Mouse (Mus musculus): ENCODE data around the gene Snip1. TPM values are rescaled to one million over a fixed set of nuclear protein-coding genes. Genes with fewer than 3 reads are reported as not detected.

Snip1 gene
- total and polyA plus RNA-seq, 3 experiments = 23.5 to 46.6 (median 25.8) TPM

GRCm38 (mm10) chr4:125119721-125120120, 53.2 kb downstream of the Snip1 start:
- DNase-seq (ENCODE audit: extremely low read depth) = no peak
- peaks cover 26% of the 10 kb centered on the region for H3K79me2 ChIP-seq (replicated peaks; ENCODE audit: control insufficient read depth, extremely low read depth, insufficient read depth, poor library complexity, severe bottlenecking)
- H3K36me3 ChIP-seq (replicated peaks in 1 of 2; ENCODE audit: control insufficient read depth in 1 of 2, insufficient read depth in 1 of 2, low read length in 1 of 2) = peaks cover 46 to 57% of the 10 kb centered on the region in 2 experiments
- in situ Hi-C loops (cut with MboI; ENCODE audit: low pct_ligation_motif_present, low pct_unique_long_range_greater_than_20kb, low sequenced_read_pairs) = no loop called here
- no peaks in the 10 kb centered on the region for H3K27me3 ChIP-seq (replicated peaks)
- peaks cover 57 to 93% of the 10 kb centered on the region in 2 experiments for H3K4me1 ChIP-seq (ENCODE audit: control insufficient read depth in 1 of 2, insufficient read depth in 2 of 2)
- dilution Hi-C loops (cut with MboI; ENCODE audit: extremely low pct_ligation_motif_present, extremely low pct_unique_long_range_greater_than_20kb, low sequenced_read_pairs) = no loop called here
- H3K27ac ChIP-seq (ENCODE audit: insufficient read depth, low read depth) = no peak overlapping the region
- H3K4me3 ChIP-seq (replicated peaks in 1 of 3; ENCODE audit: low read depth in 2 of 3, low read length in 2 of 3, poor library complexity in 1 of 3) = no peak overlapping the region
- H3K4me2 ChIP-seq (ENCODE audit: insufficient read depth, low read depth, poor library complexity, severe bottlenecking) = no peak overlapping the region
- TF ChIP-seq MAZ (IDR thresholded peaks at IDR 0.05; ENCODE audit: low read depth, low read length) (no peak), ELF1 (IDR thresholded peaks at IDR 0.05; ENCODE audit: low read depth, low read length) (no peak)
- H3K9me3 ChIP-seq (replicated peaks; ENCODE audit: low read length) = no peaks in the 10 kb centered on the region
- H3K9ac ChIP-seq (ENCODE audit: insufficient read depth, low read depth) = no peak overlapping the region

DNA sequence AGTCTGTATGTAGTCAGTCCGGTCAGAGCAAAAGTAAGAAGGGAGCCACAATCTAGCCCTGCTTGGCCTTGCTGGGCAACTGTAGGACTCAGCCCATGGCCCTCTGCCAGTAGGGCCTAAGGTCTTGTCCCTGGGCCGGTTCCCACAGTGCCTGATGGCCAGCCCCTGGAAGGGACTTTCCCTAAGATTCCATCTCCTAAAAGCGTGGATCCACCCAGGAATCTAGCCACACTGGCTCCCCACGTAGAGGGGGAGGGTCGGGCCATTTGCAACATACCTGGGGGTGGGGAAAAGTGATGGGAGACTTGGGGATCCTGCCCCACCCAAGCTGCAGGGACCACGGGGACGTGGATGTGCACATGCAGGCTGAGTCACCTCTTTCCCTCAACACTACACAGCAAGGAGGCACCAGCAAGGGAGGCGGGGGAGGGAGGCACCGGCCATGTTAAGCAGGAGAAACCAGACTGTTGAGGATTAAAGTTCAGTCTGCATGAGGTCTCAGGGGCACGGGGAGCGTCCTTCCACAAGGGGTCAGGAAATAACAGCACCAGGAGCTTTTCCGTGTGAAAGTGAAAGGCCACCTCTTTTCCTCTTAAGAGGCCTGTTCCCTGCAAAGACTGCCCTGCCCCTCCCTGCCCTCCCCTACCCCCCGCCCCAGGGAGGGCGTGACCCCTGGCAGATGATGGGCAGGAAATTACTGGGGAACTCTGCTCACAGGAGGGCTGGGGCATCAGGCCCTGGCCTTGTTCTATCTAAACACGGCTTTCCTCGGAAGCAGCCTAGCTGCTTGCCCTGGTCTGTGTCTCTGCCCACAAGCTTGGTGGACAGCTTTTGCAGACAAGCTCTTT, 56.2 kb downstream of the Snip1 start:
- peak; percentile 49 for DNase-seq (ENCODE audit: extremely low read depth)

DNA sequence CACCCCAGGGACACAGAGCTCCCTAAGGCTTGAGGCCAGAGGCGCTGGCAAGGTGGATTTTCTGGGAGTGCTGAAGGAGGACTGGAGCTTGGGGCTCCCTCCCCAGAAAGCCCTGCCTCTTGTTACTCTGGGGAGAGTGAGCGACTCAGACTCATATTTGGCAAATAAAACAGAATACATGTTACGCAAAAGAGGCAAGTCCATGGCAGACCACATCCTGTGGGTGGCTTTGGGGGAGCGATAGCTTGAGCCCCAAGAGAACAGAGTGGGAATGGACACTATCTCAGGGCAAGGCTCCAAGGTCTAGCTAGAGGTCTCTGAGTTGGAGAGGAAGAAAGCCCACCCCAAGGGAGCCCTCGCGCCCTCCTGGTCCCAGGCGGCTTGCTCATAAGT, 56.8 kb downstream of the Snip1 start:
- H3K9ac ChIP-seq (ENCODE audit: insufficient read depth, low read depth) = peak overlapping the region; percentile 64
- H3K27ac ChIP-seq (ENCODE audit: insufficient read depth, low read depth) = peak overlapping the region; percentile 96
- H3K4me3 ChIP-seq (replicated peaks in 1 of 3; ENCODE audit: low read depth in 2 of 3, low read length in 2 of 3, poor library complexity in 1 of 3) = peak overlapping the region; percentile 44 to 61 (median 58)
- H3K79me2 ChIP-seq (replicated peaks; ENCODE audit: control insufficient read depth, extremely low read depth, insufficient read depth, poor library complexity, severe bottlenecking) = peaks cover 40% of the 10 kb centered on the region
- H3K4me2 ChIP-seq (ENCODE audit: insufficient read depth, low read depth, poor library complexity, severe bottlenecking) = peak overlapping the region; percentile 76
- H3K9me3 ChIP-seq (replicated peaks; ENCODE audit: low read length) = no peaks in the 10 kb centered on the region
- dilution Hi-C loops (cut with MboI; ENCODE audit: extremely low pct_ligation_motif_present, extremely low pct_unique_long_range_greater_than_20kb, low sequenced_read_pairs) = no loop called here
- TF ChIP-seq CTCF (conservative IDR thresholded peaks at IDR 0.05 in 1 of 2, IDR thresholded peaks at IDR 0.05 in 1 of 2; ENCODE audit: low read depth in 2 of 2, low read length in 2 of 2) (no peak), ETS1 (conservative IDR thresholded peaks at IDR 0.05; ENCODE audit: low read depth, low read length) (peak; percentile 2; the same call in 1 of the 2 replicates)
- peaks cover 46 to 69% of the 10 kb centered on the region in 2 experiments for H3K36me3 ChIP-seq (replicated peaks in 1 of 2; ENCODE audit: control insufficient read depth in 1 of 2, insufficient read depth in 1 of 2, low read length in 1 of 2)
- in situ Hi-C loops (cut with MboI; ENCODE audit: low pct_ligation_motif_present, low pct_unique_long_range_greater_than_20kb, low sequenced_read_pairs) = no loop called here
- H3K4me1 ChIP-seq (ENCODE audit: control insufficient read depth in 1 of 2, insufficient read depth in 2 of 2) = peaks cover 28 to 67% of the 10 kb centered on the region in 2 experiments
- no peak for DNase-seq (ENCODE audit: extremely low read depth)
- H3K27me3 ChIP-seq (replicated peaks) = peaks cover under 1% of the 10 kb centered on the region

More for the DNA sequence above, 56.2 kb downstream of the Snip1 start:
- TF ChIP-seq POLR2A (IDR thresholded peaks at IDR 0.05; ENCODE audit: low read depth, low read length) (peak; percentile 38; the same call in 1 of the 2 replicates), MAZ (IDR thresholded peaks at IDR 0.05; ENCODE audit: low read depth, low read length) (peak; percentile 53), ELF1 (IDR thresholded peaks at IDR 0.05; ENCODE audit: low read depth, low read length) (no peak), BHLHE40 (IDR thresholded peaks at IDR 0.05; ENCODE audit: low read depth, low read length) (peak; percentile 62), EP300 (IDR thresholded peaks at IDR 0.05; ENCODE audit: low read length) (0 out of 2 replicates have a peak, but pooled peaks have one; percentile 12), ETS1 (conservative IDR thresholded peaks at IDR 0.05; ENCODE audit: low read depth, low read length) (0 out of 2 replicates have a peak, but pooled peaks have one; percentile 11), RAD21 (IDR thresholded peaks at IDR 0.05; ENCODE audit: low read depth, low read length) (no peak)
- H3K4me1 ChIP-seq (ENCODE audit: control insufficient read depth in 1 of 2, insufficient read depth in 2 of 2) = peaks cover 30 to 69% of the 10 kb centered on the region in 2 experiments
- in situ Hi-C loops (cut with MboI; ENCODE audit: low pct_ligation_motif_present, low pct_unique_long_range_greater_than_20kb, low sequenced_read_pairs) = no loop called here
- H3K79me2 ChIP-seq (replicated peaks; ENCODE audit: control insufficient read depth, extremely low read depth, insufficient read depth, poor library complexity, severe bottlenecking) = peaks cover 40% of the 10 kb centered on the region
- no peaks in the 10 kb centered on the region for H3K27me3 ChIP-seq (replicated peaks)
- no peaks in the 10 kb centered on the region for H3K9me3 ChIP-seq (replicated peaks; ENCODE audit: low read length)
- H3K36me3 ChIP-seq (replicated peaks in 1 of 2; ENCODE audit: control insufficient read depth in 1 of 2, insufficient read depth in 1 of 2, low read length in 1 of 2) = peaks cover 46 to 69% of the 10 kb centered on the region in 2 experiments
- peak overlapping the region; percentile 64 for H3K9ac ChIP-seq (ENCODE audit: insufficient read depth, low read depth)
- H3K27ac ChIP-seq (ENCODE audit: insufficient read depth, low read depth) = peak overlapping the region; percentile 96
- dilution Hi-C loops (cut with MboI; ENCODE audit: extremely low pct_ligation_motif_present, extremely low pct_unique_long_range_greater_than_20kb, low sequenced_read_pairs) = no loop called here
- peak overlapping the region; percentile 44 to 61 (median 58) for H3K4me3 ChIP-seq (replicated peaks in 1 of 3; ENCODE audit: low read depth in 2 of 3, low read length in 2 of 3, poor library complexity in 1 of 3)
- peak overlapping the region; percentile 76 for H3K4me2 ChIP-seq (ENCODE audit: insufficient read depth, low read depth, poor library complexity, severe bottlenecking)

Other genes starting within 250 kb of the Snip1 start
- gene Yrdc, start 216.0 kb upstream of the Snip1 start, total RNA-seq (2012; rRNA removed) = 87.6 and 96.8 TPM in 2 replicates
- gene Yrdc, start 216.0 kb upstream of the Snip1 start, total RNA-seq (2014; rRNA removed) = 160 and 171 TPM in 2 replicates
- 86.7 and 86.8 TPM in 2 replicates for gene Yrdc, start 216.0 kb upstream of the Snip1 start, polyA plus RNA-seq (2012; ENCODE audit: insufficient read length, low read depth)
- 29.0 and 32.0 TPM in 2 replicates for gene 1110065P20Rik, start 215.5 kb upstream of the Snip1 start, total RNA-seq (2012; rRNA removed)
- gene 1110065P20Rik, start 215.5 kb upstream of the Snip1 start, total RNA-seq (2014; rRNA removed) = 22.6 and 28.5 TPM in 2 replicates
- 16.7 and 20.4 TPM in 2 replicates for gene 1110065P20Rik, start 215.5 kb upstream of the Snip1 start, polyA plus RNA-seq (2012; ENCODE audit: insufficient read length, low read depth)
- gene Maneal, start 204.5 kb upstream of the Snip1 start, total RNA-seq (2012; rRNA removed) = 0.08 and 0.13 TPM in 2 replicates
- gene Maneal, start 204.5 kb upstream of the Snip1 start, total RNA-seq (2014; rRNA removed) = not detected in 2 replicates
- gene Maneal, start 204.5 kb upstream of the Snip1 start, polyA plus RNA-seq (2012; ENCODE audit: insufficient read length, low read depth) = not detected in 2 replicates
- gene Epha10, start 185.8 kb upstream of the Snip1 start, total RNA-seq (2012; rRNA removed) = not detected in 2 replicates
- not detected in 2 replicates for gene Epha10, start 185.8 kb upstream of the Snip1 start, total RNA-seq (2014; rRNA removed)
- not detected in 2 replicates for gene Epha10, start 185.8 kb upstream of the Snip1 start, polyA plus RNA-seq (2012; ENCODE audit: insufficient read length, low read depth)
- gene 9930104L06Rik, start 129.6 kb upstream of the Snip1 start, total RNA-seq (2012; rRNA removed) = 12.3 and 14.5 TPM in 2 replicates
- gene 9930104L06Rik, start 129.6 kb upstream of the Snip1 start, total RNA-seq (2014; rRNA removed) = 10.7 and 14.8 TPM in 2 replicates
- gene 9930104L06Rik, start 129.6 kb upstream of the Snip1 start, polyA plus RNA-seq (2012; ENCODE audit: insufficient read length, low read depth) = 15.3 and 15.9 TPM in 2 replicates
- gene Cdca8, start 127.4 kb upstream of the Snip1 start, total RNA-seq (2012; rRNA removed) = 101 and 111 TPM in 2 replicates
- 55.2 and 58.8 TPM in 2 replicates for gene Cdca8, start 127.4 kb upstream of the Snip1 start, total RNA-seq (2014; rRNA removed)
- gene Cdca8, start 127.4 kb upstream of the Snip1 start, polyA plus RNA-seq (2012; ENCODE audit: insufficient read length, low read depth) = 174 and 188 TPM in 2 replicates
- gene Rspo1, start 80.2 kb upstream of the Snip1 start, total RNA-seq (2012; rRNA removed) = 0.25 and 0.29 TPM in 2 replicates
- gene Rspo1, start 80.2 kb upstream of the Snip1 start, total RNA-seq (2014; rRNA removed) = 0.31 and 0.36 TPM in 2 replicates
- 0.50 and 0.87 TPM in 2 replicates for gene Rspo1, start 80.2 kb upstream of the Snip1 start, polyA plus RNA-seq (2012; ENCODE audit: insufficient read length, low read depth)
- gene Gnl2, start 50.1 kb upstream of the Snip1 start, total RNA-seq (2012; rRNA removed) = 65.0 and 79.1 TPM in 2 replicates
- gene Gnl2, start 50.1 kb upstream of the Snip1 start, total RNA-seq (2014; rRNA removed) = 66.8 and 80.4 TPM in 2 replicates
- gene Gnl2, start 50.1 kb upstream of the Snip1 start, polyA plus RNA-seq (2012; ENCODE audit: insufficient read length, low read depth) = 139 and 162 TPM in 2 replicates
- 1.2 and 2.1 TPM in 2 replicates for gene Dnali1, start 969 bp upstream of the Snip1 start, total RNA-seq (2012; rRNA removed)
- gene Dnali1, start 969 bp upstream of the Snip1 start, total RNA-seq (2014; rRNA removed) = 1.1 and 1.3 TPM in 2 replicates
- gene Dnali1, start 969 bp upstream of the Snip1 start, polyA plus RNA-seq (2012; ENCODE audit: insufficient read length, low read depth) = 2.3 and 2.7 TPM in 2 replicates
- 29.3 and 37.5 TPM in 2 replicates for gene Meaf6, start 18.5 kb downstream of the Snip1 start, total RNA-seq (2012; rRNA removed)
- gene Meaf6, start 18.5 kb downstream of the Snip1 start, total RNA-seq (2014; rRNA removed) = 24.1 and 26.4 TPM in 2 replicates
- 52.8 and 53.8 TPM in 2 replicates for gene Meaf6, start 18.5 kb downstream of the Snip1 start, polyA plus RNA-seq (2012; ENCODE audit: insufficient read length, low read depth)
- 7.7 and 8.2 TPM in 2 replicates for gene Zc3h12a, start 61.2 kb downstream of the Snip1 start, total RNA-seq (2012; rRNA removed)
- gene Zc3h12a, start 61.2 kb downstream of the Snip1 start, total RNA-seq (2014; rRNA removed) = 1.4 and 2.1 TPM in 2 replicates
- gene Zc3h12a, start 61.2 kb downstream of the Snip1 start, polyA plus RNA-seq (2012; ENCODE audit: insufficient read length, low read depth) = 12.8 and 13.4 TPM in 2 replicates

All from CH12.LX (cell line).